Mouse (Mus musculus) thymus, postnatal 10 days (tissue): ENCODE measurements at regions not wholly inside any gene's neighbourhood (a gene's known extent, or its start where the extent isn't known, plus 50 kb on each side); places are given as distances from the start of the nearest gene placed in this dataset.

ENCODE experiments used
- DNase-seq, 2 experiments: peaks; one replicate each; pipeline ENCODE4 v3.0.0; 2021; ENCODE audit warnings: low spot score in 2 of 2

- no peak for DNase-seq
Observed at GRCm38 (mm10) chr12:35429473-35429872, 105.4 kb downstream of the Ahr start.

GRCm38 (mm10) chr12:35419206-35419605 lies 115.6 kb downstream of the Ahr start:
- no peak for DNase-seq

GRCm38 (mm10) chr12:35417943-35418342 lies 116.9 kb downstream of the Ahr start:
- no peak for DNase-seq

- no peak for DNase-seq
Observed at GRCm38 (mm10) chr12:35416583-35416982, 118.3 kb downstream of the Ahr start.

- no peak for DNase-seq
Observed at GRCm38 (mm10) chr12:35412715-35413114, 122.1 kb downstream of the Ahr start.

GRCm38 (mm10) chr12:35408461-35408860 lies 126.4 kb downstream of the Ahr start:
- no peak for DNase-seq

- DNase-seq: no peak
Observed at GRCm38 (mm10) chr12:35408044-35408443, 126.8 kb downstream of the Ahr start.

- DNase-seq: no peak
Observed at GRCm38 (mm10) chr12:35401853-35402252, 133.0 kb downstream of the Ahr start.

GRCm38 (mm10) chr12:35401219-35401618 lies 133.6 kb downstream of the Ahr start:
- no peak for DNase-seq

- no peak for DNase-seq
Observed at GRCm38 (mm10) chr12:35395211-35395610, 139.6 kb downstream of the Ahr start.

- DNase-seq: no peak
Observed at GRCm38 (mm10) chr12:35392111-35392510, 142.7 kb downstream of the Ahr start.

- no peak for DNase-seq
Observed at GRCm38 (mm10) chr12:35390266-35390665, 144.6 kb downstream of the Ahr start.

GRCm38 (mm10) chr12:35389839-35390238 lies 145.0 kb downstream of the Ahr start:
- DNase-seq: no peak

GRCm38 (mm10) chr12:35384211-35384610 lies 150.6 kb downstream of the Ahr start:
- no peak for DNase-seq

- no peak for DNase-seq
Observed at GRCm38 (mm10) chr12:35377266-35377665, 157.6 kb downstream of the Ahr start.

GRCm38 (mm10) chr12:35376365-35376764 lies 158.5 kb downstream of the Ahr start:
- DNase-seq: no peak

GRCm38 (mm10) chr12:35357901-35358300 lies 176.9 kb downstream of the Ahr start:
- DNase-seq: no peak

- DNase-seq: no peak
Observed at GRCm38 (mm10) chr12:35338191-35338954, 196.5 kb downstream of the Ahr start.

- DNase-seq: no peak
Observed at GRCm38 (mm10) chr12:35336314-35336713, 198.5 kb downstream of the Ahr start.

GRCm38 (mm10) chr12:35334344-35335075 lies 200.3 kb downstream of the Ahr start:
- DNase-seq: no peak

GRCm38 (mm10) chr12:35331303-35331702 lies 203.5 kb downstream of the Ahr start:
- DNase-seq: peak; percentile 12 to 56

GRCm38 (mm10) chr12:35329699-35330098 lies 205.1 kb downstream of the Ahr start:
- no peak for DNase-seq

GRCm38 (mm10) chr12:35319571-35319970 lies 215.3 kb downstream of the Ahr start:
- DNase-seq: no peak
